Mouse (Mus musculus) frontal cortex, postnatal 14 days (tissue): ENCODE measurements at regions not wholly inside any gene's neighbourhood (a gene's known extent, or its start where the extent isn't known, plus 50 kb on each side); places are given as distances from the start of the nearest gene placed in this dataset.
"Not testable (repeated sequence)": the region's sequence is repeated elsewhere in the genome, so short reads cannot be mapped to it uniquely, and the experiment has no call there.

Source experiments
- DNase-seq, 2 experiments: peaks; one replicate each; pipeline ENCODE4 v3.0.0; 2022; ENCODE audit warnings: low spot score in 2 of 2

GRCm38 (mm10) chr8:24386462-24386861 lies 339.2 kb downstream of the Adam3 start:
- DNase-seq: peak; percentile 44 to 73

- DNase-seq: no peak
Observed at GRCm38 (mm10) chr8:24383963-24384435, 341.7 kb downstream of the Adam3 start.

GRCm38 (mm10) chr8:24383130-24383962 lies 342.3 kb downstream of the Adam3 start:
- DNase-seq: no peak

GRCm38 (mm10) chr8:24381666-24382253 lies 343.9 kb downstream of the Adam3 start:
- no peak for DNase-seq

- no peak for DNase-seq
Observed at GRCm38 (mm10) chr8:24378070-24378469, 347.6 kb downstream of the Adam3 start.

- not testable (repeated sequence) for DNase-seq
Observed at GRCm38 (mm10) chr8:24376846-24377245, 348.8 kb downstream of the Adam3 start.

- DNase-seq: no peak
Observed at GRCm38 (mm10) chr8:24374503-24374902, 351.1 kb downstream of the Adam3 start.

GRCm38 (mm10) chr8:24372068-24372467 lies 353.6 kb downstream of the Adam3 start:
- no peak for DNase-seq

- no peak for DNase-seq
Observed at GRCm38 (mm10) chr8:24366000-24366399, 359.7 kb downstream of the Adam3 start.

- DNase-seq: no peak
Observed at GRCm38 (mm10) chr8:24364685-24365084, 361.0 kb downstream of the Adam3 start.

GRCm38 (mm10) chr8:24359022-24359600 lies 366.5 kb downstream of the Adam3 start:
- DNase-seq: no peak

GRCm38 (mm10) chr8:24355146-24355545 lies 370.5 kb downstream of the Adam3 start:
- DNase-seq: no peak

GRCm38 (mm10) chr8:24353842-24354241 lies 371.8 kb downstream of the Adam3 start:
- no peak for DNase-seq

GRCm38 (mm10) chr8:24352322-24352721 lies 373.3 kb downstream of the Adam3 start:
- no peak for DNase-seq

GRCm38 (mm10) chr8:24351760-24352159 lies 373.9 kb downstream of the Adam3 start:
- no peak for DNase-seq

- DNase-seq: no peak
Observed at GRCm38 (mm10) chr8:24346390-24347113, 379.1 kb downstream of the Adam3 start.

- DNase-seq: no peak
Observed at GRCm38 (mm10) chr8:24338694-24339093, 387.0 kb downstream of the Adam3 start.

- peak in 1 of 2 experiments; percentile 8 for DNase-seq
Observed at GRCm38 (mm10) chr8:24337635-24338034, 388.0 kb downstream of the Adam3 start.

GRCm38 (mm10) chr8:24335709-24336108 lies 389.9 kb downstream of the Adam3 start:
- DNase-seq: no peak

GRCm38 (mm10) chr8:24333705-24334104 lies 391.9 kb downstream of the Adam3 start:
- DNase-seq: no peak

GRCm38 (mm10) chr8:24310893-24311292 lies 414.8 kb downstream of the Adam3 start:
- no peak for DNase-seq

- no peak for DNase-seq
Observed at GRCm38 (mm10) chr8:24294565-24294964, 431.1 kb downstream of the Adam3 start.
